Mouse (Mus musculus) small intestine, adult 2 months (tissue): ENCODE data around the gene Gm37240.

Experiments
- CTCF ChIP-seq: fragments of 200-500 bp; IDR thresholded peaks from 2 replicates; pipeline ENCODE4 v1.5.1; 2012; ENCODE audit warnings: low read depth, mild to moderate bottlenecking, control low read depth, inconsistent platforms, low read length, moderate library complexity, mixed read lengths; ENCODE audit not compliant: insufficient replicate concordance, insufficient read length; ENCODE audit errors: extremely low read depth
- POLR2A ChIP-seq: fragments of 200-500 bp; IDR thresholded peaks from 2 replicates; pipeline ENCODE4 v1.6.1; 2012; ENCODE audit warnings: low read depth, mild to moderate bottlenecking, control low read depth, inconsistent platforms, low read length, moderate library complexity

DNA sequence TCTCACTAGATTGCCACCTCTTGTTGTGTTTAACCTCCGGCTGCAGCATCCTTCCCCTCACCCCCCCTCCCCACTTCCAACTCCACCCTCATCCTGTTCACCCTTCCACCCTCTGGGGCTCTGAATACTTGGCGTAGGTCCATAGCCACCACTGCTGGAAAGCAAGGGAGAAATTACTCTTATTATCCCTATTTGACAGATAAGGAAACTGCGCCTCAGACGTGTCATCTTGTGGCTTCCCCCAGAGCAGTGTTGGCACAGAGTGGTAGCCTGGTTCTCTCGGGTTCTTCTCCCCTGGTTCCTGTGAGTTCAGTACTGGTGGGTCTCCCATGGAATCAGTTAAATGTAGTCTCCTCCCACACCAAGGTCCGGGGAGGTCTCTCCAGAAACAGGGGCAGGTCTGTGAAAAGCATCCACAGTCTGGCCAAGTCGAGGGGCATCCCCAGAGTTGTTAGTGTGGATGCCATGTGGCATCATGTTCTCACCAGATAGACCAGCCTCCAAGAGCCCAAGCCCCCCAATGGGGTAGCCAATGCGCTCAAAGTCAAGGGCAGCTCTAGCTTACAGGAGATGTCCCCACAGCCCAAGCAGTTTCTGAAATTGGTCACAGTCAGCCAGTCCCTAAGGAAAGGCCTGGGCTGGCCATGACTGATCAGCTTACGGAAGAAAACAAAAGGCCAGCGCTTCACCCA is 1419.8 kb downstream of the Gm37240 start:
- TF ChIP-seq POLR2A (no peak), CTCF (no peak)
